Mouse (Mus musculus) left cerebral cortex, adult 9 months (tissue): ENCODE measurements at regions not wholly inside any gene's neighbourhood (a gene's known extent, or its start where the extent isn't known, plus 50 kb on each side); places are given as distances from the start of the nearest gene placed in this dataset.

Source experiments
- DNase-seq, 2 experiments: peaks; one replicate each; pipeline ENCODE4 v3.0.0; 2022; ENCODE audit warnings: low spot score in 2 of 2

- no peak for DNase-seq
These were observed 60.4 kb upstream of the C2cd4b start for GRCm38 (mm10) chr9:67698796-67699195.

GRCm38 (mm10) chr9:67699846-67700579 is 59.2 kb upstream of the C2cd4b start:
- no peak for DNase-seq

GRCm38 (mm10) chr9:67708246-67708960 is 50.8 kb upstream of the C2cd4b start:
- no peak for DNase-seq
